Mouse (Mus musculus) heart, adult 2 months (tissue): ENCODE measurements at regions not wholly inside any gene's neighbourhood (a gene's known extent, or its start where the extent isn't known, plus 50 kb on each side); places are given as distances from the start of the nearest gene placed in this dataset.

Source experiments
- DNase-seq, 2 experiments: peaks; one replicate each; pipeline ENCODE4 v3.0.0; 2021
- H3K27ac ChIP-seq: fragments of 200-600 bp; 2 replicates; pipeline ENCODE4 v1.8.1; 2022
- H3K27me3 ChIP-seq: fragments of 200-500 bp; 2 replicates; pipeline ENCODE4 v1.6.1; 2012; ENCODE audit warnings: mild to moderate bottlenecking, low read length, inconsistent platforms, mixed read lengths; ENCODE audit not compliant: control insufficient read depth, insufficient read depth
- H3K36me3 ChIP-seq: fragments of 200-500 bp; 2 replicates; pipeline ENCODE4 v1.6.1; 2012; ENCODE audit warnings: low read length, inconsistent platforms; ENCODE audit not compliant: control insufficient read depth, insufficient read depth
- H3K4me1 ChIP-seq: fragments of 200-500 bp; 2 replicates; pipeline ENCODE4 v1.6.1; 2011; ENCODE audit warnings: low read length; ENCODE audit not compliant: control insufficient read depth, insufficient read depth
- H3K4me3 ChIP-seq: fragments of 200-600 bp; 2 replicates; pipeline ENCODE4 v1.8.1; 2022
- H3K79me2 ChIP-seq: fragments of 200-500 bp; replicated peaks from 2 replicates; pipeline ENCODE4 v1.6.1; 2012; ENCODE audit warnings: mild to moderate bottlenecking, inconsistent platforms, low read length, moderate library complexity, mixed read lengths; ENCODE audit not compliant: control insufficient read depth, insufficient read depth
- H3K9ac ChIP-seq: fragments of 200-500 bp; 2 replicates; pipeline ENCODE4 v1.6.1; 2012; ENCODE audit warnings: low read depth, mild to moderate bottlenecking, control low read depth, inconsistent platforms, low read length, mixed read lengths
- CTCF ChIP-seq: fragments of 200-600 bp; IDR thresholded peaks from 2 replicates; pipeline ENCODE4 v1.8.1; 2022; ENCODE audit warnings: antibody characterized with exemption, mild to moderate bottlenecking, moderate library complexity
- EP300 ChIP-seq: fragments of 200-500 bp; IDR thresholded peaks from 2 replicates; pipeline ENCODE4 v1.6.1; 2011; ENCODE audit warnings: low read depth, low read length, control low read depth; ENCODE audit not compliant: insufficient read depth
- POLR2A ChIP-seq: fragments of 200-500 bp; IDR thresholded peaks from 2 replicates; pipeline ENCODE4 v1.6.1; 2011; ENCODE audit warnings: mild to moderate bottlenecking, low read depth, low read length, control low read depth; ENCODE audit not compliant: insufficient read depth
- WGBS: fragments of 180-500 bp; shearing (Covaris S2); methylation state at CpG from one replicate; pipeline ENCODE4 v1.1.7; 2018; 5-methylcytosine and 5-hydroxymethylcytosine counted together
- intact Hi-C: fragments of 180-260 bp; cut with DNase I; formaldehyde crosslinking; loops from one replicate; pipeline ENCODE4 v1.15.1; 2025

GRCm38 (mm10) chr14:85965139-85965538, 1175.9 kb downstream of the Diaph3 start:
- Histone ChIP-seq H3K4me3 (no peak overlapping the region), H3K27me3 (no peaks in the 10 kb centered on the region), H3K79me2 (no peaks in the 10 kb centered on the region), H3K4me1 (no peaks in the 10 kb centered on the region), H3K9ac (no peak overlapping the region), H3K36me3 (no peaks in the 10 kb centered on the region), H3K27ac (no peak overlapping the region)
- TF ChIP-seq CTCF (no peak), EP300 (no peak), POLR2A (no peak)
- intact Hi-C loops, result no loop called here
- no peak for DNase-seq
- WGBS, result 32% methylated on average over 2 of the region's 2 CpGs

GRCm38 (mm10) chr14:85945707-85946313, 1195.2 kb downstream of the Diaph3 start:
- DNase-seq, result no peak
- no peak overlapping the region for H3K9ac ChIP-seq
- intact Hi-C loops, result no loop called here
- H3K79me2 ChIP-seq, result no peaks in the 10 kb centered on the region
- no peaks in the 10 kb centered on the region for H3K4me1 ChIP-seq
- 71% methylated on average over 3 of the region's 3 CpGs for WGBS
- H3K4me3 ChIP-seq, result no peak overlapping the region
- no peak overlapping the region for H3K27ac ChIP-seq
- H3K36me3 ChIP-seq, result no peaks in the 10 kb centered on the region
- H3K27me3 ChIP-seq, result no peaks in the 10 kb centered on the region
- no peak for TF ChIP-seq EP300
- TF ChIP-seq CTCF, result no peak

GRCm38 (mm10) chr14:85942792-85943191, 1198.2 kb downstream of the Diaph3 start:
- H3K27me3 ChIP-seq, result no peaks in the 10 kb centered on the region
- TF ChIP-seq CTCF, result no peak
- TF ChIP-seq EP300, result no peak
- TF ChIP-seq POLR2A, result no peak
- H3K9ac ChIP-seq, result no peak overlapping the region
- H3K4me1 ChIP-seq, result no peaks in the 10 kb centered on the region
- DNase-seq, result no peak
- WGBS, result 71% methylated on average over 4 of the region's 4 CpGs
- no peak overlapping the region for H3K4me3 ChIP-seq
- intact Hi-C loops, result no loop called here
- no peaks in the 10 kb centered on the region for H3K79me2 ChIP-seq
- no peak overlapping the region for H3K27ac ChIP-seq
- H3K36me3 ChIP-seq, result no peaks in the 10 kb centered on the region

GRCm38 (mm10) chr14:85940585-85940984, 1200.5 kb downstream of the Diaph3 start:
- Histone ChIP-seq H3K27me3 (no peaks in the 10 kb centered on the region), H3K36me3 (no peaks in the 10 kb centered on the region), H3K4me1 (no peaks in the 10 kb centered on the region), H3K27ac (no peak overlapping the region), H3K4me3 (no peak overlapping the region), H3K9ac (no peak overlapping the region), H3K79me2 (no peaks in the 10 kb centered on the region)
- intact Hi-C loops, result no loop called here
- DNase-seq, result no peak
- 86% methylated on average over 1 of the region's 1 CpGs for WGBS
- TF ChIP-seq CTCF (no peak), POLR2A (no peak)

GRCm38 (mm10) chr14:85935091-85935490, 1205.9 kb downstream of the Diaph3 start:
- 65% methylated on average over 2 of the region's 2 CpGs for WGBS
- Histone ChIP-seq H3K27me3 (no peaks in the 10 kb centered on the region), H3K36me3 (no peaks in the 10 kb centered on the region), H3K79me2 (no peaks in the 10 kb centered on the region), H3K4me3 (no peak overlapping the region), H3K9ac (no peak overlapping the region), H3K4me1 (no peaks in the 10 kb centered on the region), H3K27ac (no peak overlapping the region)
- intact Hi-C loops, result no loop called here
- DNase-seq, result no peak
- TF ChIP-seq CTCF (no peak), EP300 (no peak), POLR2A (no peak)

GRCm38 (mm10) chr14:85930387-85930786, 1210.6 kb downstream of the Diaph3 start:
- Histone ChIP-seq H3K27me3 (no peaks in the 10 kb centered on the region), H3K4me1 (no peaks in the 10 kb centered on the region), H3K79me2 (no peaks in the 10 kb centered on the region), H3K9ac (no peak overlapping the region), H3K4me3 (no peak overlapping the region), H3K27ac (no peak overlapping the region), H3K36me3 (no peaks in the 10 kb centered on the region)
- TF ChIP-seq POLR2A (no peak), CTCF (no peak), EP300 (no peak)
- 31% methylated on average over 5 of the region's 5 CpGs for WGBS
- no peak for DNase-seq
- intact Hi-C loops, result no loop called here
